Mouse (Mus musculus) ovary, postnatal 36 days (tissue): Measurements from ENCODE around the gene Map4k4.

ENCODE experiments used
- DNase-seq: peaks from one replicate; pipeline ENCODE4 v3.0.0; 2022; ENCODE audit warnings: low spot score, mixed read lengths

Map4k4 gene

DNA sequence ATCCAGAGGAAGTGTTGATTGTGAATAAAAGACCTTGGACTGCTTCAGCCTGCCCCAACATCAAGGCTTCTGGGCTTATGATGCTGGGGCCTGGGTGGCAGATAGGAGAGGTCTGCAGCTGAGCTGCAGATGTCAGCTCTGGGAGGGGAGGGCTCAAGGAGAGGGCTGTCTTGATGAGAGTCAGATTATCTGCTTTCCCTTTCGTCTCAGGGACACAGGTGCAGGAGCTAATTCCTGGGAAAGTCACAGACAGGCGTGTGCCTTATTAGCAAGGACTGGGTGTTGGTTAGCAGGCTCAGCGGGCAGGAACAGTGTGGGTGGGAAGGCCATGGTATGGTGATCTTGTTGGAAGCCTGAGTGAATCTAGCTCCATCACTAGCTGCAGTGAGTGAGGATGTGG is 63.1 kb downstream of the Map4k4 start:
- DNase-seq = peak; percentile 27

GRCm38 (mm10) chr1:39964427-39964826 is 63.7 kb downstream of the Map4k4 start:
- DNase-seq = no peak

DNA sequence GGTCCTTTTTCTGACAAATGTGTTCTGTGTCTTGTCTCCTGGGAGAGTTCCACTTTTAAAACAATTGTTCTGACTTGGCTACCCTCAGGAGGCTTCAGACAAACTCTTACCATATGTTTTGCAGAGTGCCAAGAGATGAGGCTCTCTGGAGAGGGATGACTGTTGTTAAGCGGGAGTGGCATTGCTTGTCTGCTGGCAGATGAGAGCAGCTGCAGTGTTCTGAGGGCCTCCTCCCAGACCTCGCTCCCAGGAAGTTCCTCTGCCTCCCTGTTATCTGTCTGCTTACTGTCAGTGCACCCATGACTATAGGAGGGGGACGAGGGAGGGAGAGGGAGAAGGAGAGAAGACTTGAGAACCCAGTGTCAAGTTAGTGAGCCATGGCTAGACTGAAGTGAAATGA is 64.7 kb downstream of the Map4k4 start:
- DNase-seq = no peak

- DNase-seq = no peak
Observed at GRCm38 (mm10) chr1:39968999-39969398, 68.3 kb downstream of the Map4k4 start.

DNA sequence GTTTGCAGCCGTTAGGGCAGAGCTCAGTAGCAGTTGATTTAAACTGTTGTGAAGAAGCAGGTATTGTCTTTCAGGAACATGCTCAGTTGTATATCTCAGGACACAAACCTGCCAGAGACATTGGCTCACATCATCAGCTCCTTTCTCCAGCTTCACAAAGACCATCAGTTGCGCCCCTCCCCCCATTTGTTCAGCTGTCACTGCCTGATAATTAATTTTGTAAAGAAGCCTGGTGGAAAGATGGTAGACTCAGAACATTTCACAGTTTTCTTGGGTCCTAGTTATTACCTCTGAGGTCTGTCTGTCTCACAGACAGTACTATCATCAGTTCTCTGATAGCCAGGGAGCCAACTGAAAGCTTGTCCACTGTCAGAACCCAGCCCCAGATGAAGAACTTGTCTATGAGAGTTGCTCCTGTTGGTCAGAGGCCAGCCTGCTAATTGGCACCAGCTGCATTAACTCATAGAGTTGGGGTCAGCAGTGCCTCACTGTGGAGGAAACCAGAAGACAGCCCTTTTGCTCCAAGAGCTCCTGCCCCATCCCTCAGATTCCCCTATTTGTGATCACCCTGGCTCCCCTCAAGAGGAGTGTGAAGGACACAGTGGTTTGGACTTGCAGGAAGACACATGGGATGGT is 69.2 kb downstream of the Map4k4 start:
- no peak for DNase-seq

DNA sequence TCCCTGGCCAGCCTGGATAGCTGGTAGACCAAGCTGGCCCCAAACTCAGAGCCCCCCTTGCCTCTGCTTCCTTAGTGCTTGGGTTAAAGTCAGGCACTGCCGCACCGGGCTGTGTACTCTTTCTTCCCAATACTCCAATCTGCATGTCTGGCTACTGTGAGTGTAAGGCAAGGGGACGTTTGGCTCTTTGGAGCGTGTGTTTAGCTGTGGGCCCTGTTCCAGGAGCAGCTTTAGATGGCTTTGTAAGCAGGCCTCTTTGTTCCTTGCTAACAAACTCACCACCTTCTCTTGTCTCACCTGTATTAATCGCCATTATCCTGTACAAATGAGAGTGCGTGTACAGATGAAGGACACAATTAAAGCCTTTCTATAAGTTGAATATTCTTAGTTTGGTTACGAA is 71.7 kb downstream of the Map4k4 start:
- DNase-seq = no peak

DNA sequence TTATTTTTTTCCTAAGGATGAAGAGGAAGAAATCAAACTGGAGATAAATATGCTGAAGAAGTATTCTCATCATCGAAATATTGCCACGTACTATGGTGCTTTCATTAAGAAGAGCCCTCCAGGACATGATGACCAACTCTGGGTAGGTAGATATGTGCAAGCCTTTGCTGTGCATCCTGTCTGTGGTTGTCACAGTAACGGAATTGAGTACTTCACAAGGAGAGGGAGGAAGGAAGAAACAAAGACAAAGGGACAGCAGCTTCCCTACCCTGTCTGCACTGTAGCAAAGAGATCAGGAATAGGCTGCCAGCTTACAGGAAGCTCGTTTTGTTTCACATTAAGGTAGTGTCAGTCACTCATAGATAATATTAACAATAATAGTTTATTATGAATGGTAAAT is 73.2 kb downstream of the Map4k4 start:
- no peak for DNase-seq

GRCm38 (mm10) chr1:39975005-39975404 is 74.3 kb downstream of the Map4k4 start:
- DNase-seq = no peak

DNA sequence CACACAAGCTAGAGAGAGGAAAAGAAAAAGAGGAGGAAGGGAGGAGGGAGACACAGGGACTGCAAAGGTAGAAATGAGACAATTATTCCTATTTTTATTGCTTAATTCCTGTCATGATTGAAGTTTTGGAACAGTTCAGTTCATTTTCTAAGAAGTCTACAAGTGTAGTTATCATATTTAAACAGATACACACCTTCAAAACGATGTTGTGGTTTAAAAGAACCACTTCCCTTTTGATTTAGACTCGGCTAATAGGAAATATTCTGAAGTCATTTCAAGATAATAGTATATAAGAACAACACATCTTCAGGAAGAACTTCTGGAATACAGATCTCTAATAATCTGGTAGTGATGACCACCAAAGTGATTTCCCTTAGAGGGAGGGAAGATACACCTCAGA is 75.4 kb downstream of the Map4k4 start:
- no peak for DNase-seq

GRCm38 (mm10) chr1:39976847-39977744 is 76.4 kb downstream of the Map4k4 start:
- no peak for DNase-seq

DNA sequence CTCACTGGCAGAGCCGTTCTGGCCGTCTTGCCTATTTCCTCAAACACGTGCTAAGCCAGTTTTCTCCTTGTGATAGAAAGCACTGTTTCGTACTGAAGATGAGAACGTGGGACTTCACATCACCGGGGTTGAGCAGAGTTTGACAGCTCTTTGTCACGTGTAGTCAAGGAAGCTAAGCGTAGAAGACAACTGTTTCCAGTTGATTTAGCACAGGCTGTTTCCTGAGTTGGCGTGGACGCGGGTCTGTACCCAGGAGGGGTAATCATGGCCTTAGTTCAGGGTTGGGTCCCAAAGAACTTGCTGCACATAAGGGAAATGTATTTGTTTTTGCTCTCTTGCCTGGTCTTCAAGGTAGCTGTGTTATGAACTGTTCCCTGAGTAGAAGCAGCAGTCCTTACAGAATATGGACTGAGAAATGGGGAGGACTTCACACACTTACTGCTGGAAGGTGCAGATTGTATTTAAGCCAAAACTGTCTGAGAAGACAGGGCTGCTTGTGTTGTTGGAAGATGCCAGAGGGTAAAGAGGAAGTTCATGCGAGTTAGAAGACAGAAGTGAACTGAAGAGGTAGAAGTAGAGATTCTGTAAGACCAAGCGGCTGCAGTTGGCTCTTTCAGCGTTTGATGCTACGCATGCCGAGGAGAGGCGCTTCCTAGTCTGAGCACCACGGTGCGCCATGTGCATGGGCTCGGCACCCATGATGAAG is 78.2 kb downstream of the Map4k4 start:
- no peak for DNase-seq

DNA sequence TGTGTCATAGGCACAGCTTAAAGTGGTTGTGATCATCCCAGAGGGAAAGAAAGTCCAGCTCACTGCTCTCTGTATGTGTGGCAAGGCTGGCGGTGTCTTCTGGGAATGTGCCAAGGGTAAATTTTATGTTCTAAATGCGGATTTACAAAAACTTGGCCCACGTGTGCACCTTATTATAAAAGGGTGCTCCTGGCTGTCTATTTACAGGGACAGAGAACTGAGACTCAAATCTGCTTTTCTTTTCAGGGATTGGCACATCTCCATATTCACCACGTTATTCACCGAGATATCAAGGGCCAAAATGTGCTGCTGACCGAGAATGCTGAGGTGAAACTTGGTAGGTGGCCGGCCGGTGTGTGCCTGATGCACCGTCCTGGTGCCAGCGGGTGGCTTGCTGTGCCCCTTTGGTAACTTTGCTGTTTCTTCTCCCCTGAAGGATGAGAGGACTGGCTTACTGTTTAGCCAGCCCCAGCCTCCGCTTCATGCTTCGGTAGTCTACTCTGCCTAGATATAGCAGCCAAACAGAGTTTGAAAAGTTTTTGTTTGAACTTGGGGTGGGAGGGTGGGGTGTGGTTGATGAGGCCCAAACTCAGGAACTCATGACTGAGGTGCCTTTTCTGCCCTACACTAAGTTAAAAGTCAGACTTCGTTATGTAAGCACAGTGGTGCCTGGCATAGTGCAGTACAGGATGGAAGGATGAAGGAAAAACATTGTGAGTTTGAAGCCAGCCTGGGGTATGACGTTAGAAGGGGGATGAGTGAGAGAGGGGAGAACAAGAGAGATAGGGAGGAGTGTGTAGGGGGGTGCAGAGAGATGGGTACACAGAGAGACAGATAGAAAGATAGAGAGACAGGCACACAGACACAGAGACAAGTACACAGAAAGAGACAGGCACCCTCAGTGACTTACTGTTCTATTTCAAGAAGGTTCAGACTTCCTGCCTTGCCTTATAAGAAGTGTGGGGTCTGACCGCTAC is 79.9 kb downstream of the Map4k4 start:
- no peak for DNase-seq

DNA sequence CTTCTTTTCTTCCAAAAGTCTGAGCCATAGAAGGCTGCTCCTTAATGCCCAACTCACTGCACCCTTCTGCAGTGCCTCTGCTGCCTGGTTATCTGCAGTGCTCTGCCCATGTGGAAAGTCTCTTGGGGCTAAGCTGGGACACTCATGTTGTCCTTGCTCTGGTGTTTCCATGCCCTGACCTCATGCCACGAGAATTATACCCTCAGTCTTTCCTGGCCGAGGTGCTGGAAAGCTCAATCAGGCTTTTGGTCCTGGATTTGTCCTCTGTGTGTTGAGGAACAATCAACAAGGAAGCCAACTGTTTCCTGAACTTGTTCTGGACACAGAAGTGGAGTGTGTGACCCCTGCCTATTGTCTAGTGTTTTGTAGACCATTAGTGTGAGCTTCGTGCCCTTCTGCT is 81.3 kb downstream of the Map4k4 start:
- DNase-seq = no peak

DNA sequence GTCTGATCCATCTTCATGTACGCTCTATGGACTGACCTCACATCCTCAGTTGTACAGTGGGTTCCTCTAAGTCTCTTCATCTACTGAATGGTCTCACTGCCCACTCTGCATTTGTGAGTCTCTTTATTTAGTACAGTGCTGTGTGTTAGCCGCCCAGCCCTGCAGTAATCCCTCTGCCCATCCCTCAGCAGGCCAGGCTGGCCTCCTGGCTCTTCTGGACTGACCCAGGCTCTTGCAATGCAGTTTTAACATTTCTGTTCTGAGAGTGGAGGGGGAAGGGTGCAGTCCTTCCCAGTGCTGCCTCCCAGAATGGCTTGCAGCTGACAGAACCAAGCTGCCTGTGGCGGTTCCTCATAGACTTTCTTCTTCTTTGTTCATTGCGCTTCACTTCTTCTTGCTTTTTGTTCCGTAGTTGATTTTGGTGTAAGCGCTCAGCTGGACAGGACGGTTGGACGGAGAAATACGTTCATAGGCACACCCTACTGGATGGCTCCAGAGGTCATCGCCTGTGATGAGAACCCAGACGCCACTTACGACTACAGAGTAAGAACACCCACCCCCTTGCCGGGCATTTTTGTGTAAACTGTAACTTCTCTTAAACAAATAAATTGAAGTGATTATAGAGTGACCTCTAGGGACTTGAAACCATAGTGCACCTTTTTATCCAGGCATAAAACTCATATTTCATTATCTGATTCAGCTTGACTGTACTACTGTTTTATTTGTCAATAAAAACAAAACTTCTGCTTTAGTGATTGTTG is 82.2 kb downstream of the Map4k4 start:
- DNase-seq = no peak

- no peak for DNase-seq
Observed at GRCm38 (mm10) chr1:39984331-39984730, 83.6 kb downstream of the Map4k4 start.

DNA sequence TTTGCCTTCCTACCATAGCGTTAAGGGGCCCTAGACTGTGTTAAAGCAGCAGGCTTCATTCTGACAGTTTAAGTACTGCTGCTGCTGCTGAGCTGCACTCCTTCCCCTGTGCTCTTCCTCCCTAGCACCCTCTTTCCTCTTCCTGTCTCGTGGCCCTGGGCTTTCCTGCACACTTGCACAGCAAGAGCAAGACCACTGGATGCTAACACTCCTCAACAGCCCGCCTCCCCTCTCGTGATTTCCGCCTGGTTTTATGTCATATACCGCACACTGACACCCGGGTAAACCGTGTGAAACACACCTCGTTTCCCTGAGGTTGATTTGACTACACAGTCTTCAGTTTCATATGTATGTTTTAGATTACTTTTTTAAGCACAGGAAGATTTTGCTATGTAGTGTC is 86.1 kb downstream of the Map4k4 start:
- DNase-seq = no peak

DNA sequence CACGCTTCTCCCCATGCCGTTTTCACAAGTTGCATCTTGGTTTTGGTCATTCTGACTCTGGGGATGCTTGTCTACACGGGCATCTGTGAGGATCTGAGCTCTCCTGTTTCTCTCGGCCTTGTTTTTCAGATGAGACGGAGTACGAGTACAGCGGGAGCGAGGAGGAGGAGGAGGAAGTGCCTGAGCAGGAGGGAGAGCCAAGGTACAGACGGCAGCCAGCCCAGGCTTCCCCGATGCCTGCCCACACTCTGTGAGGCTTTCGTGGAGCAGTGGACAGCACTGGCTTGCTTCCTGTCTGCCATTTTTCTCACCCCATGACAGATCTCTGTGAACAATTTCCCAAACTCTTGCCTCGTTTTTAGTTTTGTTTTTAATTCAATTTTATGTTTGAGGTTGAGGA is 88.1 kb downstream of the Map4k4 start:
- DNase-seq = no peak

DNA sequence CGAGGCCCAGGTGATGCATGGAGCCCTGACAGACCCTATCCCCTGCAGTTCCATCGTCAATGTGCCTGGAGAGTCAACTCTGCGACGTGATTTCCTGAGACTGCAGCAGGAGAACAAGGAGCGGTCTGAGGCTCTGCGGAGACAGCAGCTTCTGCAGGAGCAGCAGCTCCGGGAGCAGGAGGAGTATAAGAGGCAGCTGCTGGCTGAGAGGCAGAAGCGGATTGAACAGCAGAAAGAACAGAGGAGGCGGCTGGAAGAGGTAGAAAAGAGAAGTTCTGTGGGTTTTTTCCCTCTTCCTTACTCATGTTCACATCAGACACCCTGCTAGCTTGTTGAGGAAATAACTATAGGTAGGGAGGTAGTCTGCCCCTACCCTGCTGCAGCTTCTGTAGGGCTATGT is 89.3 kb downstream of the Map4k4 start:
- no peak for DNase-seq

- DNase-seq = no peak
Observed at GRCm38 (mm10) chr1:39993921-39994320, 93.2 kb downstream of the Map4k4 start.

- DNase-seq = no peak
Observed at GRCm38 (mm10) chr1:39995593-39995992, 94.9 kb downstream of the Map4k4 start.

GRCm38 (mm10) chr1:40000476-40000875 is 99.8 kb downstream of the Map4k4 start:
- DNase-seq = no peak
